Mouse (Mus musculus) embryonic fibroblast, embryonic 13.5 days (primary cell): ENCODE data around the gene Llgl2.

ENCODE experiments used
- CTCF ChIP-seq: IDR thresholded peaks from 2 replicates; pipeline ENCODE4 v1.5.1; 2011; ENCODE audit warnings: mild to moderate bottlenecking, control low read depth, low read length, moderate library complexity, borderline replicate concordance; ENCODE audit not compliant: insufficient read depth
- POLR2A ChIP-seq: IDR thresholded peaks from 2 replicates; pipeline ENCODE4 v1.6.1; 2011; ENCODE audit warnings: low read depth, mild to moderate bottlenecking, control low read depth, low read length, moderate library complexity

- no peak for TF ChIP-seq POLR2A
- TF ChIP-seq CTCF = no peak
Observed at GRCm38 (mm10) chr11:115786473-115786872, 37.4 kb upstream of the Llgl2 start.
